Mouse (Mus musculus) testis, adult 2 months (tissue): ENCODE data around the gene Herc2.

Experiments used
- CTCF ChIP-seq: fragments of 200-500 bp; IDR thresholded peaks from 2 replicates; pipeline ENCODE4 v1.5.1; 2012; ENCODE audit warnings: low read depth, mild to moderate bottlenecking, inconsistent platforms, low read length, moderate library complexity; ENCODE audit not compliant: control insufficient read depth, insufficient read depth, insufficient replicate concordance
- POLR2A ChIP-seq: fragments of 200-500 bp; IDR thresholded peaks from 2 replicates; pipeline ENCODE4 v1.6.1; 2012; ENCODE audit warnings: low read depth, mild to moderate bottlenecking, inconsistent platforms, low read length, moderate library complexity; ENCODE audit not compliant: control insufficient read depth

DNA sequence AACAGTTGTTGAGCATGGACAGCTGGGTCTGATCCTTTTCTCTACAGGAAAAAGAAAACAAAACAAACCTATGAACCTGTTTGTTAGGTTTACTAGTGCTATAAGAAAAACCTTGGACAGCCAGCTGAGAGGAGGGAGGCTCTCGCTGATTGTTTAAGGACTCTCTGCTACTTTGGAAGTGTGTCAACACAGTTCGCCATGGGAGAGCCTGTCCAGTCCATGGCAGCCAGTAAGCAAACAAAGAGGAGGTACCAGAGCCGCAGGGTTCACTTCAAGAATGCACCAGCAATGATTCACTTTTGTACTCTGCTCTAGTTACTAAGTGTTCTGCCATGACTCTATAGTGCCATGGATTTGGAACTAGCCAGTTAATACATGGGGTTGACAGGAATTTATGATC lies 39.1 kb downstream of the Herc2 start:
- TF ChIP-seq POLR2A (no peak), CTCF (no peak)
